Mouse (Mus musculus) kidney, postnatal 0 days (tissue): ENCODE data around the gene Olfr1195. TPM values are rescaled to one million over a fixed set of nuclear protein-coding genes. Genes with fewer than 3 reads are reported as not detected.
"Not testable (repeated sequence)": the region's sequence is repeated elsewhere in the genome, so short reads cannot be mapped to it uniquely, and the experiment has no call there.

Experiments
- ATAC-seq: fragments of 200-750 bp; cut with Nextera tagmentation; replicated peaks from 2 replicates; pipeline ENCODE4 v1.8.0; 2017; ENCODE audit warnings: low read depth, moderate number of reproducible peaks, moderate TSS enrichment, moderate library complexity; ENCODE audit not compliant: low FRiP score
- DNase-seq: peaks from one replicate; pipeline ENCODE4 v3.0.0-alpha.2; 2016; ENCODE audit warnings: low spot score
- H3K27ac ChIP-seq: fragments of 300-500 bp; sonication (generic); 2 replicates; pipeline ENCODE4 v1.5.1; 2014; ENCODE audit warnings: mild to moderate bottlenecking
- H3K27me3 ChIP-seq: fragments of 300-500 bp; sonication (generic); 2 replicates; pipeline ENCODE4 v1.6.1; 2014; ENCODE audit warnings: low read length, mixed read lengths; ENCODE audit not compliant: insufficient read depth
- H3K36me3 ChIP-seq: fragments of 300-500 bp; sonication (generic); 2 replicates; pipeline ENCODE4 v1.6.1; 2014; ENCODE audit warnings: low read length, mixed read lengths; ENCODE audit not compliant: insufficient read depth
- H3K4me1 ChIP-seq: fragments of 300-500 bp; sonication (generic); replicated peaks from 2 replicates; pipeline ENCODE4 v1.6.1; 2014; ENCODE audit warnings: antibody characterized with exemption, low read length, mixed read lengths; ENCODE audit not compliant: insufficient read depth
- H3K4me2 ChIP-seq: fragments of 300-500 bp; sonication (generic); 2 replicates; pipeline ENCODE4 v1.6.1; 2014; ENCODE audit warnings: mild to moderate bottlenecking, low read length, moderate library complexity, mixed read lengths
- H3K4me3 ChIP-seq: fragments of 300-500 bp; sonication (generic); replicated peaks from 2 replicates; pipeline ENCODE4 v1.5.1; 2014; ENCODE audit warnings: low read depth, low read length
- H3K9ac ChIP-seq: fragments of 300-500 bp; sonication (generic); 2 replicates; pipeline ENCODE4 v1.6.1; 2014; ENCODE audit warnings: low read depth, low read length
- H3K9me3 ChIP-seq: fragments of 300-500 bp; sonication (generic); replicated peaks from 2 replicates; pipeline ENCODE4 v1.6.1; 2016; ENCODE audit warnings: low read length, inconsistent platforms, mixed read lengths
- CTCF ChIP-seq: IDR thresholded peaks from 2 replicates; pipeline ENCODE4 v1.5.1; 2016; ENCODE audit warnings: antibody characterized with exemption, low read depth, mild to moderate bottlenecking, moderate library complexity
- WGBS: fragments of 180-500 bp; shearing (Covaris S2); extraction: QIAGEN DNeasy Blood & Tissue Kit; methylation state at CpG from one replicate; pipeline ENCODE4 v1.1.7; 2014; 5-methylcytosine and 5-hydroxymethylcytosine counted together
- polyA plus RNA-seq: library from polyadenylated mRNA; unstranded; fragments of >200 nt; fragmentation: Nextera tagmentation; extraction: Ambion mirVana; gene quantifications from 2 replicates; pipeline ENCODE4 v1.2.1, GENCODE M21; 2015

Olfr1195 gene
- not detected in 2 replicates for polyA plus RNA-seq

- Histone ChIP-seq H3K27me3 (no peaks in the 10 kb centered on the region), H3K9ac (no peak within 1 kb of the TSS), H3K27ac (no peak within 1 kb of the TSS), H3K4me3 (no peak within 1 kb of the TSS), H3K36me3 (no peaks in the 10 kb centered on the region), H3K4me1 (no peaks in the 10 kb centered on the region), H3K9me3 (no peaks in the 10 kb centered on the region), H3K4me2 (no peak within 1 kb of the TSS)
- DNase-seq = no peak
- ATAC-seq = no peak
- no peak for TF ChIP-seq CTCF
Measured at GRCm38 (mm10) chr2:88689087-88689486, at the start of gene Olfr1195. Olfr1195 (minus strand) TSS chr2:88689187.

GRCm38 (mm10) chr2:88732266-88732665 lies 43.3 kb upstream of the Olfr1195 start, which contains the start of gene Olfr1197:
Olfr1197 (minus strand) TSS chr2:88732366.
- Histone ChIP-seq H3K27me3 (no peaks in the 10 kb centered on the region), H3K27ac (no peak within 1 kb of the TSS), H3K36me3 (no peaks in the 10 kb centered on the region), H3K4me1 (no peaks in the 10 kb centered on the region), H3K4me2 (no peak within 1 kb of the TSS), H3K9ac (no peak within 1 kb of the TSS), H3K9me3 (no peaks in the 10 kb centered on the region), H3K4me3 (no peak within 1 kb of the TSS)
- DNase-seq (no peak), ATAC-seq (no peak)
- TF ChIP-seq CTCF = no peak
- WGBS = 80% methylated on average over 1 of the region's 1 CpGs

GRCm38 (mm10) chr2:88704497-88704896 lies 15.5 kb upstream of the Olfr1195 start, which contains the start of gene Olfr1196:
Olfr1196 (minus strand) TSS chr2:88704597.
- Histone ChIP-seq H3K4me3 (no peak within 1 kb of the TSS), H3K27me3 (no peaks in the 10 kb centered on the region), H3K27ac (no peak within 1 kb of the TSS), H3K9me3 (no peaks in the 10 kb centered on the region), H3K36me3 (no peaks in the 10 kb centered on the region), H3K9ac (no peak within 1 kb of the TSS), H3K4me2 (no peak within 1 kb of the TSS), H3K4me1 (no peaks in the 10 kb centered on the region)
- ATAC-seq (no peak), DNase-seq (no peak)
- TF ChIP-seq CTCF = no peak
- WGBS = 83% methylated on average over 2 of the region's 2 CpGs

- not testable (repeated sequence) for H3K4me3 ChIP-seq, H3K27me3 ChIP-seq, H3K4me2 ChIP-seq, ATAC-seq, H3K27ac ChIP-seq, H3K36me3 ChIP-seq, H3K9me3 ChIP-seq, DNase-seq, H3K9ac ChIP-seq, H3K4me1 ChIP-seq
Measured at GRCm38 (mm10) chr2:88675328-88675727, 13.7 kb downstream of the Olfr1195 start, which contains the start of gene Olfr1193. Olfr1193 (plus strand) TSS chr2:88675628.

GRCm38 (mm10) chr2:88648209-88648608 lies 40.8 kb downstream of the Olfr1195 start, which contains the start of gene Olfr1192-ps1:
Olfr1192-ps1 (plus strand) TSS chr2:88648509.
- Histone ChIP-seq H3K4me1 (no peaks in the 10 kb centered on the region), H3K4me2 (no peak within 1 kb of the TSS), H3K9me3 (no peaks in the 10 kb centered on the region), H3K4me3 (no peak within 1 kb of the TSS), H3K27ac (no peak within 1 kb of the TSS), H3K27me3 (no peaks in the 10 kb centered on the region), H3K36me3 (no peaks in the 10 kb centered on the region), H3K9ac (no peak within 1 kb of the TSS)
- ATAC-seq (no peak), DNase-seq (no peak)
- TF ChIP-seq CTCF = no peak
- 59% methylated on average over 1 of the region's 1 CpGs for WGBS

GRCm38 (mm10) chr2:88640242-88640641 lies 48.7 kb downstream of the Olfr1195 start, which contains the start of gene Olfr1191-ps1:
Olfr1191-ps1 (plus strand) TSS chr2:88640542.
- not testable (repeated sequence) for H3K36me3 ChIP-seq, H3K27ac ChIP-seq, ATAC-seq, H3K4me3 ChIP-seq, H3K4me1 ChIP-seq, H3K9me3 ChIP-seq, H3K27me3 ChIP-seq, DNase-seq, H3K4me2 ChIP-seq, H3K9ac ChIP-seq
- WGBS = 89% methylated on average over 1 of the region's 1 CpGs

Other genes with a start within 250 kb of the Olfr1195 start
- not detected in 2 replicates for gene Gm13757, start 240.1 kb downstream of the Olfr1195 start, polyA plus RNA-seq
- not detected in 2 replicates for gene Olfr1183, start 234.3 kb downstream of the Olfr1195 start, polyA plus RNA-seq
- gene Olfr1184, start 205.6 kb downstream of the Olfr1195 start, polyA plus RNA-seq = not detected in 2 replicates
- not detected in 2 replicates for gene Olfr1185-ps1, start 195.9 kb downstream of the Olfr1195 start, polyA plus RNA-seq
- gene Olfr1186, start 170.6 kb downstream of the Olfr1195 start, polyA plus RNA-seq = not detected in 2 replicates
- gene Olfr1188, start 132.3 kb downstream of the Olfr1195 start, polyA plus RNA-seq = not detected in 2 replicates
- not detected in 2 replicates for gene Olfr1189, start 102.7 kb downstream of the Olfr1195 start, polyA plus RNA-seq
- not detected in 2 replicates for gene Olfr1191-ps1, start 48.6 kb downstream of the Olfr1195 start, polyA plus RNA-seq
- not detected in 2 replicates for gene Olfr1192-ps1, start 40.7 kb downstream of the Olfr1195 start, polyA plus RNA-seq
- not detected in 2 replicates for gene Olfr1193, start 13.6 kb downstream of the Olfr1195 start, polyA plus RNA-seq
- not detected in 2 replicates for gene Olfr1196, start 15.4 kb upstream of the Olfr1195 start, polyA plus RNA-seq
- gene Olfr1197, start 43.2 kb upstream of the Olfr1195 start, polyA plus RNA-seq = not detected in 2 replicates
- not detected in 2 replicates for gene Olfr1198, start 62.2 kb upstream of the Olfr1195 start, polyA plus RNA-seq
- gene Olfr1199, start 71.3 kb upstream of the Olfr1195 start, polyA plus RNA-seq = not detected in 2 replicates
- not detected in 2 replicates for gene Olfr1200, start 81.3 kb upstream of the Olfr1195 start, polyA plus RNA-seq
- gene Olfr1201, start 103.8 kb upstream of the Olfr1195 start, polyA plus RNA-seq = not detected in 2 replicates
- not detected in 2 replicates for gene Olfr1202, start 125.3 kb upstream of the Olfr1195 start, polyA plus RNA-seq
- not detected in 2 replicates for gene Olfr1205, start 140.6 kb upstream of the Olfr1195 start, polyA plus RNA-seq
- not detected in 2 replicates for gene Olfr1204, start 160.1 kb upstream of the Olfr1195 start, polyA plus RNA-seq
- not detected in 2 replicates for gene Olfr1206, start 174.0 kb upstream of the Olfr1195 start, polyA plus RNA-seq
- not detected in 2 replicates for gene Olfr1208, start 213.1 kb upstream of the Olfr1195 start, polyA plus RNA-seq
- not detected in 2 replicates for gene Olfr1209, start 226.0 kb upstream of the Olfr1195 start, polyA plus RNA-seq
- gene Olfr1211, start 248.9 kb upstream of the Olfr1195 start, polyA plus RNA-seq = not detected in 2 replicates